Mouse (Mus musculus) heart, postnatal 4 days (tissue): Measurements from ENCODE around the gene Pde3a. TPM values are rescaled to one million over a fixed set of nuclear protein-coding genes. Genes with fewer than 3 reads are reported as not detected.

Source experiments
- DNase-seq: peaks from one replicate; pipeline ENCODE4 v3.0.0; 2021
- total RNA-seq, 2 experiments: library from RNA; stranded (reverse); gene quantifications; 2 replicates each; pipeline ENCODE4 v1.2.3; 2021

The Pde3a gene
- total RNA-seq, 2 experiments from 2014 or later, result 56.1 to 57.0 TPM

DNA sequence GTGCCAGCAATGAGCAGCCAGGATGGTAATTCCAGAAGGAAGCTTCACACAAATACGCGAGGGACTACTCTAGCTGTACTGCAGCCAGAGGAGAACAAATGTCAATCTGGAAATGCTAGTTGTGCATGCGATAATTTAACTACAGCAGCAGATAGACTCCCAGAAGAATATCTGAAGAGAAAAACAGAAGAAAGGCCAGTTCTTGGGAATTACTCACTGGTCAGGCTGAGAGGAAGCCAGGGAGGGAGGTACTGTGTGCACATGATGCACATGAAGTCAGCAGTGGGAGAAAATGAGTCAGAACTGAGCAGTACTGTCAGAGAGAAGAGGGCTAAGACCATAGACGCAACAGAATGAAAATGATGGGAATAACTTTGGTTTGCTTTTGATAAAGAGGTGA, 159.7 kb downstream of the Pde3a start:
- no peak for DNase-seq

DNA sequence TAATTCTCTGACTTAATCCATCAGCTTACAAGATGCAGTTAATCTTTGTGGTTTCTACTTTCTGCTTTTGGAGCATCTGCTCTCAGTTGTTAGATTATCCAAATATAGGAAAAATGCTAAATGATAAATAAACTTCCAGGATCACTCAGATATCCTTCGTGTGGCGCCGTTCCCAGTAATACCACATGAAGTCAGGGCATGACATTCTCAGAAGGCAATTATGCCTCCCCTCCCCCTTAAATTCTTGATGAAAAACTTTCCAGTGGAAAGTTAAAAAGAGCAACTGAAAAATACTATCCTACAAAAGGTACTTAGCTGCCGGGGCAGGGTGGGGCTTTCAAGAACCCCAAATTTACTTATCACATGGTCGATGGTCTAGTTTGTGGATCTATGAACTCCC, 161.8 kb downstream of the Pde3a start:
- no peak for DNase-seq

DNA sequence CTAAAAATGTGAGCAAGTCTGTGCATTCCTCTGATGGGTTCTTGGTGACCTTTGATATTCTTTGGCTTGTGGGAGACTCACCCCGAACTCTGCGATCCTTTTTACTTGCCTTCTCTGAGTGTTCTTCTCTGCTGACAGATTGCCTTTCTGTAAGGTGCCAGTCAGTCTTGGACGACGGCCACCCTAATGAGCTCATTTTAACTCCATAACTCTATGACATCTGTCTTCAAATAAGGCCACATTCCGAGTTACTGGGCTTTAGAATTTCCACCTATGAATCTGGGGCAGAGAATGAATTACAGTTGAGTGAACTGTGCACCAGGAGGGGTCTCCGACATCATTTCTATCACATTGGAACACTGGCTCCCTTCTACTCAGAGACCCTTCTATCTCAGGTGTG, 176.0 kb downstream of the Pde3a start:
- peak; percentile 39 for DNase-seq

DNA sequence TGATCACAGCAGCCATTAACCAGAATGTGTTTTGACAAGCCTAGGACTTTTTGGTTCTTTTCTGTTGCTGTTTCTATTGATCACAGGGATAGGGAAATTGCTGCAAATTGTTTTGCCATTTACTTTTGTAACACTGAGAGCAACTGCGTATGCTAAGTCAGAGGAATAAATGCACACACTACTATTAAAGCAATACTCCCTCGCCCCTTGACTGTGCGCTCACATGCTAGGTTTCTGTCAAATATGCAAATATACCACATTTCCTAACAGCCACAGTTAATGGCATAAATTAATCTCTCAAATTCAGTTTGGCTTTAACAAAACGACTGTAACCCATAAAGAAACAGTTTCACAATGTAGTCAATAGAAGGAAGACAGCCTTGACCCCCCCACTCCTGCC, 179.5 kb downstream of the Pde3a start:
- DNase-seq, result no peak

DNA sequence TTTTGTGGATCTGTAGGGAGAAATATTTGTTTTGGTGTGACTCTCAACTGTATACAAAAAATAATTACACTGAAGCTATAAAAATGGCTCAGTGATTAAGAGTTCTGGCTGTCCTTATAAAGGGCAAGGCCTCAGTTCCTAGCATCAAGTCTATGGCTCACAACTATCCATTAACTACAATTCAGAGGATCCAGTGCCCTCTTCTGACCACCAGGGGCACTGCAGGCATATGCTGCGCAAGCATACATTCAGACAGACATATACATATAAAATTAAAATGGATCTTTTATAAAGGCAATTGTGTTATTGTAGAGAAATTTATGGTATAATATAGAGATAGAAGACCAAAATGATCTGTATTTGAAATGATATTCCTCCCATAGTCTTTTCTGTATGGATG, 181.1 kb downstream of the Pde3a start:
- no peak for DNase-seq

DNA sequence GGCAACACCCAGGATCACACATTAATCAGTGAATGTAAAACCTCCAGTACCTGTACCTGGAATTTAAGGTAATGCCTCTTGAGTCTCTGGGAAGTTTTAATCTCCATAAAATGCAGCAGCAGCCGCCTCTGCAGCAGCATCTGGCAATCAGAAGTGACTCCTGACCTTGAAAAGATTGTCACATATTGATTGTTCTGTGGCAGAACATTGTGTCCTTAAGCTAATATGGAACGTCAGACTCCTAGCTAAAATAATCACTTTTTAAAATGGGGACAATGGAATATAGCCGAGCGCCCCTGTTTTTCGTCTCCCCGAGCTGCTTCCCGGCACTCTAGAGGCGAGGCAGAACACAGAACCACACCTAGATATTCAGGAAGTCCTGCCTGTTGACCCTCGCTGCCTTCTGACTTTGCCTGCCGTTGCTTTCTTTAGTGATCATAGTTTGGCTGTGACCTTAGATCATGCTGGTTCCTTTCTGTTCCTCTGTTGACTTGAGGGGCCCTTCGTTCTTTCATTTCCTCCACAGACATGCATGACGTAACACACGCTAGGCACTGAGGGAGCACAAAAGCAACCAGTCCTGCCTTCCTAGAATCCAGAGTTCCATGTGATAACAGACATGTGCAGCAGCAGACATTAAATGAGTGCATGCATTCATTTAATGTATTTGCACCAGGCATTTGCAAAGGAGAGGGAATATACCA, 183.4 kb downstream of the Pde3a start:
- DNase-seq, result no peak

DNA sequence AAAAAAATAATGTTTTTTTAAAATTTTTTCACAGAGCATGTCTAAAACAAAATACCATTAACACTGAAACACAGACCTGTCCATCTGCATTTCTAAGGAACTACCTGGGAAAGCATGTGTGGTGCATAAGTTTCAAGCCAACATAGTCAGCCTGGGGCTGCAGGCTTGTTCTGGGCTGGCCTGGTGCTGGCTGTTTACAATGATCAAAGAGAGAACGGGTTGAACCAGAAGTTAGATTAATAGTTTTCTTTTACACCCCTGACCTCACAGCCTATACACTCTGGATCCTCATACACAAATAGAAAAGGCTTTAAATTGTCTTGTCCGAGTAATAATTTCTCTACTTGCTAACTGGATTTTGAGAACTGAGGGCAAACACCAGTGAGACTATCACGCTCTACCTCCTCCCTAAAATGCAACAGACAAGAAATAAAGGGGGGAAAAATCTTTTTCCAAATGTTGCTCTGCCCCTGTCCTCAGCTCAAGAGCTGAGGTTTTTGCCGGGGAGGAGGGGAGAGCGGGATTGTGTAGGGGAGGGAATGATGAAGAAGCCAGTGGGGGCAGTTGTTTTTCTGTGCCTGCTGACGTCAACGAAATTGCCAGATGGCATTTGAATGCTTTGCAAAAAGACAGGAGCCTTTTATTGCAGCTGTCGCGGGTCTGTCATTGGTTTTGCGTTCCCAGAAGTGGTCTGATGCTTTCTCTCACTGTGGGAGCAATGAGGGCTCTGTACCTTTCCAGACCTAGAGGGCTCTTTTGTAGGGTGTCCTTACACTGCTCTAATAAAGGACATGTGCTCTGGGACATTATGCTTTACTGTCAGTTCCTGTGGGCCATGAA, 185.1 kb downstream of the Pde3a start:
- DNase-seq, result no peak

DNA sequence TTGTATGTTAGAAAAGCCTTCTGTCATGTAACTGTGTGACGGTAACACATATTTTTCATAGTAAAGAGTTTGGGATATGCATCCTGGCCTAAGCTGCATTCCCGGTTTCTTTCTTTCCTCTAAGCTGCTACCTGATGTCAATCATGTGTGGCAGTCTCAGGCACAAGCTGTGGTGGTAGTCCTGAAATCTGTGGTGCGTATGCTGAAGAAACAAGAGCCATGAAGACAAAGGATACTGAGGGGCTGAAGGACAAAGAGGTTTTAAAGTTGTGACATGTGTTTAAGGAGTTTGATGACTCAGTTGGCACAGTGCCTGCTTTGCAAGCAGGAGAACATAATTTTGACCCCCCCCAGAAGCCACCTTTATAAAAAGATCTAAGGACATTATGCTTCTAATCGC, 186.1 kb downstream of the Pde3a start:
- DNase-seq, result no peak

DNA sequence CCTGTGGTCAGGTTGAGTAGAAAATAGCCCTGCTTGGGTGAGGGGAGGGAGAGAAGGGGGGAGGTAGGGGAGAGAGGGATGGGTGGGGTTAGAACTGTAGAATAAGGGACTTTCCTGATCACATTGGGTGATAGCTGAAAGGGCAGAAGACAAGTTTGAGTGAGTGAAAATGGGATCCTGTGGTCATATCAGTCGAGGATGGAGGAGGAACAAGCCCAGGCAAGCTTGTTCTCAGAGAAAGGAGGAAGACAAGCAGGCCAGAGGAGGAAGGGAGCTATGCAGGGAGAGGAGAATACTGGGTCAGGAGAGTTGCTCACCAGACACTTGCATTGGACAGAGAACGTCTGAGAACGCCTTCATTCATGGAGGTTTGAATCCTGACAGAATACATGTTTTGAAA, 190.9 kb downstream of the Pde3a start:
- no peak for DNase-seq

DNA sequence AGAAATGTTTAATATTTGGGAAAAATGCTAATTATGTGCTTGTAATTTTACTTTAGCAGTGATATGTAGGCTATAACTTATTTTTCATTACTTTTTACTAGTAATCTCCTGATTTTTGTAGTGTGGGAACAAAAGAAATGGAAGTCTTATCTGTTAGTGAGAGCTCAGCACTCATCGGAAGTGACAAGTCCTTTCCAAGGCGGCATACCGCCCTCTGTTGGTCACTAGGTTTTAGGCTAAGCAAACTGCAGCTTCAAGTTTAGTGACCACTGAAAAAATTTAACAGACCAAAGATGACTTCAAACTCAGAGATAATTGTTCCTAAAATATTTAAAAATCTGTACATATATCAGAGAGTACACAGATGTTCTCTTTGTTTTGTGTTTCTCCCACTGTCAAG, 198.5 kb downstream of the Pde3a start:
- DNase-seq, result peak; percentile 87

DNA sequence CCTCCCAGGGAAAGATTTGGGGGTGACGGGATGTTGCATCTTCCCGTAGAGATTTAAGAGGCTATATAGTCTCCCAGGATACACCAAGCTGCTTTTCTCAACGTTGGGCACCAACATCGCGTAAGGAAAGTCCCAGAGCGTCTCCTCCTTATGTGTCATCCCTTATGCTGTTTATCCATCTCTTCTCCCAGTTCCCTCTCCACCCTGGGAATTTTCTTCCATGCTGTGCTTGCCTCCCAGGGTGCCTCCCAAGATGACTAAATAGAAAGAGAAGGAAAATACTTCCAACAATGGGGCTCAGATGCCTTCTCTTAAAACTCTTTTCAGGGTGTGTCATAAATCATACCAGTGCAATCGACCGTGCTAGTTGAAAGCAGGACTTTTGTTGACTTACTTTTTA, 199.8 kb downstream of the Pde3a start:
- no peak for DNase-seq

DNA sequence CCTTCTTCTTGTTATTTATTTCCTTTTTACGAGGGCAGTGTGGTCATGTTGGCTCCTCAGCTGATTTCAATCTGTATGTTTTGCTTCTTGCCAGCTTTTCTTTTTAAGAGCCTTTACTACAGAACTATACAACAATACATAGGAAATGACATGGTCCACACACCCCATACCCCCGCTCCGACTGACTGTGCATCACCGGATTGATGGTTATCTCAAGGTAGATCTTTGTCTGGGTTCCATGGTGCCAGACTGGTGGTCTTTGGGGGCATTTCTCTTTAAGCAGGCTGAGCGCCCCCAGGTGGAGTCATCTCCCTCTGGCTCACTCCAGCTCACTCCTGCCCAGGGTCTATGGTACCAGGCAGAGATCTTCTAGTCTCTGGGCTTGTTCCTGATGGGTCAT, 206.3 kb downstream of the Pde3a start:
- no peak for DNase-seq

DNA sequence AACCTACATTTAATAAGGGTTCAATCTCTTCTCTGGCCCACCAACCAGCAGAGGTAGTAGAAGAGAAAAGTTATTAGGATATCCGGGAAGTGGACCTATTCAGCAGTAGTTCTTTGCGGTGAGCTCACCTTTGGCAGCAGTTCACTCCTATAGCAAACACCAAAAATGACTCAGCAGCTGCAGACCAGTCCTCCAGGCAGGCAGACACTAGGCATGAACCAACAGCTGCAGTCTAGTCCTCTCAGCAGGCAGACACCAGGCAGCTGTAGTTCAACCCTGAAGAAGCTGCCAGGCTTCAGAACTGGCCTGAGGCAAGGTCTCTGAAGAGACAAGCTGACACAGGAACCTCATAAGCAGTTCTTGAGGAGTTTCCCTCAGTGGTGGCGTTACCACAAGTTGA, 207.5 kb downstream of the Pde3a start:
- DNase-seq, result no peak

DNA sequence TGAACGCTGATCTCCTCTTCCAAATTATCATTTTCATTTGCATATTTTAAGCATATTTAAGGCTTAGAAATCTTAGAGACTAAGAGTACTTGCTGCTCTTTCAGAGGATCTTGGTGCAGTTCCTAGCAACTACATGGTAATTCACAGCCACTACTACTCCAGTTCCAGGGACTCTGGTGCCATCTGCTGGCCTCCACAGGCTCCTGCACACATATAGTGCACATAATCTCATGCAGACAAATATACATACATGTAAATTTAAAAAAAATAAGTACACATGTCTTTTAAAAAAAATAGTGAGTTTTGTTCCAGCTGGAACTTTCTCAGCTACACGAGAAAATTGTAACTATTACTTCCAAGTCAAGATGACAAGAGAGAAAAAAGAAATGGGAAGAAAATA, 221.2 kb downstream of the Pde3a start:
- no peak for DNase-seq

DNA sequence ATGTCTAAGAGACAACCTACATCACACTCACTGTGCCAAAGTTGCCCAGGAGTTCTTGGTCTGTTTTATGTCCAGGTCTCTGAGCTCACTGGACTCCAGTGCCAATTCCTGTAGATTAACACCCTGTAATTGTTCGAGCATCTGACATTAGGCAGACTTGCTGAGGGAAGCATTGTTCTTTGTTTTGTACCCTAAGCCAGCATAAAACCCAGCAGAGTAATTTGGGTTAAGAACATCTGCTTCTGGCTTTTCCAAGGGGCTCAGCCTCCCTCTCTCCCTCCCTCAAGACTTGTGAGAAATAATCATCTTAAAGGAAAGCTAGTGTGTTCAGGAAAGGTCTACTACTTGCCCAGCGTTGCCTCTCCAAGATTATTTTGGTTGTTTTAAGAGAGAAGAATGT, 225.2 kb downstream of the Pde3a start:
- DNase-seq, result no peak

DNA sequence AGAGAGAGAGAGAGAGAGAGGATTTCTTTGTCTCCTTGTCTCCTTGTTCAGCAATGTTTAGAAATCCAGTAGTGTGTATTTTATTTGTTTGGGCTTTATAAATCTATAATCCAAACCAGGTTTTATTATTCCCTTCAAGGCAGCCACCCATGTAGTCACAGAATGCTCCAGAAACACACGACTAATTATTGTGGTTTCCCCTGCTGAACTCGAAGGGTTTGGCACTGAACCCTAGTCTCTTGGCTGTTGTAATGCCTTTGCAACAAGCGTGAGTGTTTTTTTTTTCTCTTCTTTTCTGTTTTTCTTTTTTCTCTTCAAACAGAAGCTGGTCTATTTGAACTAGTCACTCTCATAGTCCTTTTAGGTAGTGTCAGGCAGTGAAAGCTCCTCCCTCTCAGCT, 225.6 kb downstream of the Pde3a start:
- no peak for DNase-seq

DNA sequence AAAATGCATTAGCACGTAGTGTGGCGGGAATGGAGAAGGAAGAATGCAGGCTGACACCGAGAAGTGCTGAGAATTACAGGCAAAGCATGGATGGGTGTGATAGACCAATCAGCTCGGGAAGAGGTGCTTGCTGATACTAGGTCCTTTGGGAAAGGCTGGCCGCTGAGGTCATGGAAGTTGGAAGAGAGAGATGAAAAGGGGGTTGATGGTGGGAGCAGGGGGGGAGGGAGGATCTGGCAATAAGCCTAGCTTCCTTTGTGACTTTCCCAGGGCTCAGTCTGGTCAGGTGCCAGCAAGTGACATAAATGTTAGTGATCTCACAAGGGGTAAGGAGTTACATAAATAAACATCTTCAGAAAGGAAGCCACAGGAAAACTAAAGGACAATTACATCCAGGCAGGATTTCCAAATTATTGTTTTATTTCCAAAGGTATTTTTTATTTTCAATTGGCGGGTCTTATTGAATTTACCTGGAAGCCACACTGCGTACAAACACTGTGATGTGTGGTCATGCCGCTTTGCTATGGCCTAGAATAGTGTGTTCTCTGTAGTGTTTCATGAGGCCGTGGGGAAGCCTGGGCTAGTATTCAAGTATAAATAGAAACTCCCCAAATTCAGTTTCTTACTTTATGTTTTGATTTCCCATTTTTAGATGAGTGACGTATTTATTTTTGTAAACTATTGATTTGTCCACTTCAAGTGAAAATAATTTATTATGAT, 236.4 kb downstream of the Pde3a start:
- peak; percentile 84 for DNase-seq

DNA sequence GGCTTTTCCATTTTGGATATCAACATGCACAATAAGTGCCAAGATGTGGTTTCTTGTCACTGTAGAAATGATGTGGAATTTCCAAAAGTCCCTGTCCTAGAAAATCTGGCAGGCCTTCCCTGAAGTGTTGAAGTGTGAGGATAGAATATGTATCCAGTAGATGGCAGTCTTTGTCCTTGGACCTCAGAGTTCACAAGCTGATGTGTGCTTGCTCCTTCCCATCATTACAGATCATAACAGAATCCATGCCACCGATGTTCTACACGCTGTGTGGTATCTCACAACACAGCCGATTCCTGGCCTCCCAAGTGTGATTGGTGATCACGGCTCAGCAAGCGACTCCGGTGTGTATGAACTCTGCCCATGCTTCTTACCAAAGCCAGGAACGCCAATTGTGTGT, 238.2 kb downstream of the Pde3a start:
- peak; percentile 18 for DNase-seq

DNA sequence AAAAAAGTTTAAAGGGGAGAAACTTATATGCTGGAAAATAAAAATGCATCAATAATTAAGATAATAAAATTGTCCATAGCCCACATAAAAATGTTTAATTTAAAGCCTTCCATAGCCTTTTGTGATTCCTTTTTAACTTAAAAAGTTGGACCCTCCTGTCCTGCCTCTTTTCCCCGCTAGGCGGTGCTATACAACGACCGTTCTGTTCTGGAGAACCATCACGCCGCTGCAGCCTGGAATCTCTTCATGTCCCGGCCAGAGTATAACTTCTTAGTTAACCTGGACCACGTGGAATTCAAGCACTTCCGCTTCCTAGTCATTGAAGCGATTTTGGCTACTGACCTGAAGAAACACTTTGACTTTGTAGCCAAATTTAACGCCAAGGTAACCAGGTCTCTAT, 239.6 kb downstream of the Pde3a start:
- DNase-seq, result peak; percentile 81

DNA sequence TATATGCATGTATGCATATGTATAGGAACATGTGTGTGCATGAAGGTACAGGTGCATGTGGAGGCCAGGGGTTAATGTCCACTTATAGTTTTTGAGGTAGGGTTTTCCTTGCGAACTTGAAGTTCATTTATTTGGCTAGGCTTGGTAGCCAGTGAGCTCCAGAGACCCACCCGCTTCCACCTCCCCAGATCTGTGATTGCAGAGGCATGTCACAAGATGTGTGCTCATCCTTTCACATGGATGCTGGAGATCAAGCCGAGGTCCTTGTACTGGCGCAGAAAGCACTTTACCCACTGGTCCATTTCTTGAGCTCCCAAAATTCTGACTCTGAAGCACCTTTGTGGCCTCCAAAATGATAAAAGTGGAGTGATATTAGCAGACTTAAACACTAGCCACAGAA, 245.8 kb downstream of the Pde3a start:
- no peak for DNase-seq

DNA sequence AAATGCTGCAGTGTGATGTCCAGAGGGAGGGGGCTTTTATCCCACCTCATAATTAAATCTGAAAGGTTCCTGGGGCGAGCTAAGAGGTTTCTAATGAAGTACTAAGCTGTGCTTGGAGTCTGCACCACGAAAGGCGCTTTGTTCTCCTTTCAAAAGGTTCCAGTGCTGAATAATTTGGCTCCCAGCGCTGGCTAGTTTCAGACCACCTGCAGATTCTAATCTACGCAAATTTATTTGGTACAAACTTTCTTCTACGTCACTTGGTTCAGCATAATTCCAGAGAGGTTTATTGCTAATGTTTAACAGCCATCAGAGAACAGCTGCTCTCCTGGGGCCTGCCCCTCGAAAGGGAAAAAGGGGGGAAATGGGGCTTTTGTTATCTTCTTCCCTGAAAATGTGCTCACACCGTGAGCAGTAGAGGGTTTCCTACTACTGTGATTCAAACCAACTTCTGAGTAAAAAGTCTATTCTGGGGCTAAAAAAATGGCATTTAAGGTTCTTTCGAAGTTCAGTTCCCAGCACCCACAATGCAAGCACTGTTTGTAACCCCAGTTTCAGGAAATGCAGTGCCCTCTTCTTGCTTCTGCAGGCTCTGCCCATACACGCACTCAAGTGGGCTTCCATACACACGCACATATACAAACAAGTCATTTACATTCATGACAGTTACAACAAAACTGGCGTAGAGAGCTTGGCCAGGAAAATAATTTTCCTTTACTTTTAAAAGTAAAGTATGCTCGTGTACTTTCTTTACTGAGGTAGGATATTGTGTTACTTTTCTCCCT, 246.8 kb downstream of the Pde3a start:
- DNase-seq, result no peak

DNA sequence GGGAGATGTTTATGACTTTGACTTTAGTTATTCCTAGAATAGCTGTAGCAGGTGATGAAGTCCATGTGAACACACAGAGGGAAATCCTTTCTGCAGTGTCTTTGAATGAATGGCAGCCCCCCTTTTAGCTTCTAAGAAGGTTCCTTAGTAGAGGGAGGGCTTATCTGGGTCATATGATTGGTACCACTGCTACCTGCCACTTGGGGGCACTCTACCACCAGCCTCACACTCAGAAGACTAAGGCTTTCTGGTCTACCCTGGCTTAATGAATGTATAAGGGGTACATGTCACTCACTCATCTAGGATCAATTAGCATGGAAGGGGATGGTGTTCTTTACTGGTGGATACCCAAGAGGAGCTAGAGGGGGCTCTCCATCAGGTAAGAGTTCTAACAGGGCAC, 250.4 kb downstream of the Pde3a start:
- peak; percentile 17 for DNase-seq

DNA sequence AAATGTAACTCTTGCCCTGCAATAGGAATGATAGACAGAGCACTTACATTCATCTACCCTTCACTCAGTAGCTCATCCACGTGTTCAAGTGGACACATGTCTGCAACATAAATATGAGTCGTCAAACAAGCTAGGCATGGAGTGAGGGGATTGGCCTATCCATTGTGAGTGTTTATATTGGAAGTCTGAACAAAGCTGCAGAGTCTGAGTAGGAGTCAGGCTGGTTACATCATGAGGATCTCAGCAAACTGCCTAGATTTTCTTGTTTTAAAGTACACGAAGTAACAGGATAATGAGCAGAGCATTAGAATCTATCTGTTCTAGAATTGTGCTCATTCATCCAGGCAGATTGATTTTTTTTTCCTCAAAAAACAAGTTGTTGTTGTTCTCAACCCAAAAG, 252.1 kb downstream of the Pde3a start:
- DNase-seq, result no peak
